Comparison of ENCODE assay signal across 26 mouse cellular contexts in the genomic region with DNA sequence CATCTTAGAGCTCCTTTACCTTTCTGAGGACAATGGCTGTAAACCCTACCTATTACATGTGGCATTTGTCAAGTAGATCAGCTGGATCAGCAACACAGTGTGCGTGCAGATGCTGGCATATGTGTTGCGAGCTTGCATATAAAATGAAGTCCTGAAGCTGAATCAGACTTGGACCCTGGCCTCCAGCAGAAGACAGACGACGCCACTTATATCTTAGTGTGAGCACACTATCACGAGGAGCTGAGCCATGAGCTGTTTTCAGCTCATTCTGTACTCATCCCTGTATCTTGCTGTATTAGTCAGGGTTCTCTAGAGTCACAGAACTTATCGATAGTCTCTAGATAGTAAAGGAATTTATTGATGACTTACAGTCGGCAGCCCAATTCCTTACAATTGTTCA. TPM values are rescaled to one million over a fixed set of nuclear protein-coding genes. Genes with fewer than 3 reads are reported as not detected.
"Had no signal": no experiment of that assay in that cellular context is flagged by ENCODE, and none has a peak within 500 bp of the region (broad histone marks: within the 10 kb centered on the region; RNA-seq: fewer than 3 reads in every experiment).

No protein-coding gene starts in this region.

- H3K27ac ChIP-seq: heart, adult 2 months; hindbrain, embryonic 13.5 days; hindbrain, embryonic 15.5 days; hindbrain, postnatal 0 days; kidney, embryonic 15.5 days; kidney, postnatal 0 days; limb, embryonic 13.5 days; limb, embryonic 15.5 days; liver, embryonic 12.5 days; liver, embryonic 14.5 days had no signal

- H3K36me3 ChIP-seq: hindbrain, embryonic 13.5 days; hindbrain, embryonic 15.5 days; kidney, embryonic 15.5 days; limb, embryonic 13.5 days; limb, embryonic 15.5 days; liver, embryonic 12.5 days had no signal

- H3K9ac ChIP-seq: hindbrain, embryonic 13.5 days; hindbrain, embryonic 15.5 days; kidney, embryonic 15.5 days; limb, embryonic 13.5 days; limb, embryonic 15.5 days; liver, embryonic 12.5 days; liver, embryonic 14.5 days had no signal

- H3K4me2 ChIP-seq: heart, embryonic 11.5 days; hindbrain, embryonic 13.5 days; hindbrain, embryonic 15.5 days; kidney, embryonic 15.5 days; limb, embryonic 13.5 days; limb, embryonic 15.5 days; liver, embryonic 12.5 days had no signal

- DNase-seq: gastrocnemius, postnatal 14 days; gastrocnemius, postnatal 36 days; heart, postnatal 10 days; heart, postnatal 36 days; kidney, adult 11 months; kidney, adult 2 months; kidney, adult 9 months; kidney, postnatal 14 days; kidney, postnatal 36 days; layer of hippocampus, adult 9-11 months; layer of hippocampus, postnatal 36 days; left cerebral cortex, postnatal 4 days had no signal

- ATAC-seq: hindbrain, postnatal 0 days; liver, embryonic 12.5 days had no signal

- H3K4me3 ChIP-seq: heart, adult 2 months; hindbrain, embryonic 13.5 days; hindbrain, embryonic 15.5 days; kidney, embryonic 15.5 days; limb, embryonic 13.5 days; limb, embryonic 15.5 days; liver, embryonic 12.5 days had no signal

- H3K9me3 ChIP-seq: hindbrain, embryonic 13.5 days; hindbrain, embryonic 15.5 days; kidney, embryonic 15.5 days; limb, embryonic 13.5 days; limb, embryonic 15.5 days; liver, embryonic 12.5 days had no signal

RNA-seq across cellular contexts. Expression of a gene that starts 4.6 kb away (rescaled TPM):
- total RNA-seq: gastrocnemius, adult 18-20 months; gastrocnemius, adult 8-10 months; gastrocnemius, postnatal 14 days had no signal
- polyA plus RNA-seq: hindbrain, embryonic 11.5 days; hindbrain, embryonic 13.5 days had no signal
